Mouse (Mus musculus) left cerebral cortex, postnatal 10 days (tissue): Measurements from ENCODE around the gene Gm10717. TPM values are rescaled to one million over a fixed set of nuclear protein-coding genes. Genes with fewer than 3 reads are reported as not detected.
"Not testable (repeated sequence)": the region's sequence is repeated elsewhere in the genome, so short reads cannot be mapped to it uniquely, and the experiment has no call there.

Experiments used
- DNase-seq, 2 experiments: peaks; one replicate each; pipeline ENCODE4 v3.0.0; 2021 to 2022; ENCODE audit warnings: low spot score in 2 of 2, mixed read lengths in 1 of 2; ENCODE audit errors: extremely low spot score in 1 of 2
- intact Hi-C: fragments of 180-260 bp; cut with DNase I; formaldehyde crosslinking; loops from one replicate; pipeline ENCODE4 v1.15.1; 2025
- microRNA-seq: library from miRNA; unstranded; fragments of <30 nt; microRNA quantifications from one replicate; pipeline ENCODE4 v1.2.0, GENCODE M21; 2022
- total RNA-seq, 2 experiments: library from RNA; stranded (reverse); gene quantifications; 2 replicates each; pipeline ENCODE4 v1.2.3; 2021

Gm10717 gene
- total RNA-seq, 2 experiments from 2014 or later = 0.73 TPM; not detected in 1

GRCm38 (mm10) chr9:3023312-3023984 lies 1.8 kb upstream of the Gm10717 start, which contains the start of gene Gm10718:
Gene Gm10718 (plus strand): TSS chr9:3023547.
- peak in 1 of 2 experiments; percentile 26 for DNase-seq
- intact Hi-C loops = not testable (repeated sequence)

DNA sequence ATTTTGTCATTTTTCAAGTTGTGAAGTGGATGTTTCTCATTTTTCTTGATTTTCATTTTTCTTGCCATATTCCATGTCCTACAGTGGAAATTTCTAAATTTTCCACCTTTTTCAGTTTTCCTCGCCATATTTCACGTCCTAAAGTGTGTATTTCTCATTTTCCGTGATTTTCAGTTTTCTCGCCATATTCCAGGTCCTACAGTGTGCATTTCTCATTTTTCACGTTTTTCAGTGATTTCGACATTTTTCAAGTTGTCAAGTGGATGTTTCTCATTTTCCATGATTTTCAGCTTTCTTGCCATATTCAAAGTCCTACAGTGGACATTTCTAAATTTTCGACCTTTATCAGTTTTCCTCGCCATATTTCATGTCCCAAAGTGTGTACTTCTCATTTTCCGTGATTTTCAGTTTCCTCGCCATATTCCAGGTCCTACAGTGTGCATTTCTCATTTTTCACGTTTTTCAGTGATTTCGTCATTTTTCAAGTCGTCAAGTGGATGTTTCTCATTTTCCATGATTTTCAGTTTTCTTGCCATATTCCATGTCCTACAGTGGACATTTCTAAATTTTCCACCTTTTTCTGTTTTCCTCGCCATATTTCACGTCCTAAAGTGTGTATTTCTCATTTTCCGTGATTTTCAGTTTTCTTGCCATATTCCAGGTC lies 1.1 kb upstream of the Gm10717 start:
- intact Hi-C loops = not testable (repeated sequence)
- peak; percentile 25 to 85 for DNase-seq

DNA sequence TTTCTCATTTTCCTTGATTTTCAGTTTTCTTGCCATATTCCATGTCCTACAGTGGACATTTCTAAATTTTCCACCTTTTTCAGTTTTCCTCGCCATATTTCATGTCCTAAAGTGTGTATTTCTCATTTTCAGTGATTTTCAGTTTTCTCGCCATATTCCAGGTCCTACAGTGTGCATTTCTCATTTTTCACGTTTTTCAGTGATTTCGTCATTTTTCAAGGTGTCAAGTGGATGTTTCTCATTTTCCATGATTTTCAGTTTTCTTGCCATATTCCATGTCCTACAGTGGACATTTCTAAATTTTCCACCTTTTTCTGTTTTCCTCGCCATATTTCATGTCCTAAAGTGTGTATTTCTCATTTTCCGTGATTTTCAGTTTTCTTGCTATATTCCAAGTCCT lies 436 bp downstream of the Gm10717 start:
- intact Hi-C loops = not testable (repeated sequence)
- peak; percentile 33 to 85 for DNase-seq

DNA sequence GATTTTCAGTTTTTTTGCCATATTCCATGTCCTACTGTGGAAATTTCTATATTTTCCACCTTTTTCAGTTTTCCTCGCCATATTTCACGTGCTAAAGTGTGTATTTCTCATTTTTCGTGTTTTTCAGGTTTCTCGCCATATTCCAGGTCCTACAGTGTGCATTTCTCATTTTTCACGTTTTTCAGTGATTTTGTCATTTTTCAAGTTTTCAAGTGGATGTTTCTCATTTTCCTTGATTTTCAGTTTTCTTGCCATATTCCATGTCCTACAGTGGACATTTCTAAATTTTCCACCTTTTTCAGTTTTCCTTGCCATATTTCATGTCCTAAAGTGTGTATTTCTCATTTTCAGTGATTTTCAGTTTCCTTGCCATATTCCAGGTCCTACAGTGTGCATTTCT lies 919 bp downstream of the Gm10717 start:
- DNase-seq, intact Hi-C loops: not testable (repeated sequence)

DNA sequence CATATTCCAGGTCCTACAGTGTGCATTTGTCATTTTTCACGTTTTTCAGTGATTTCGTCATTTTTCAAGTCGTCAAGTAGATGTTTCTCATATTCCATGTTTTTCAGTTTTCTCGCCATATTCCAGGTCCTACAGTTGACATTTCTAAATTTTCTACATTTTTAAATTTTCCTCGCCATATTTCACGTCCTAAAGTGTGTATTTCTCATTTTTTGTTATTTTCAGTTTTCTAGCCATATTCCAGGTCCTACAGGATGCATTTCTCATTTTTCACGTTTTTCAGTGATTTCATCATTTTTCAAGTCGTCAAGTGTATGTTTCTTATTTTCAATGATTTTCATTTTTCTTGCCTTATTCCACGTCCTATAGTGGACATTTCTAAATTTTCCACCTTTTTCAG lies 1.5 kb downstream of the Gm10717 start:
- intact Hi-C loops = not testable (repeated sequence)

GRCm38 (mm10) chr9:3027200-3027599 lies 2.0 kb downstream of the Gm10717 start:
- DNase-seq, intact Hi-C loops: not testable (repeated sequence)

More for the DNA sequence above, 1.5 kb downstream of the Gm10717 start:
- not testable (repeated sequence) for DNase-seq

- DNase-seq = peak in 1 of 2 experiments; percentile 19
- intact Hi-C loops = not testable (repeated sequence)
Observed at GRCm38 (mm10) chr9:3029276-3030000, 4.2 kb downstream of the Gm10717 start.

DNA sequence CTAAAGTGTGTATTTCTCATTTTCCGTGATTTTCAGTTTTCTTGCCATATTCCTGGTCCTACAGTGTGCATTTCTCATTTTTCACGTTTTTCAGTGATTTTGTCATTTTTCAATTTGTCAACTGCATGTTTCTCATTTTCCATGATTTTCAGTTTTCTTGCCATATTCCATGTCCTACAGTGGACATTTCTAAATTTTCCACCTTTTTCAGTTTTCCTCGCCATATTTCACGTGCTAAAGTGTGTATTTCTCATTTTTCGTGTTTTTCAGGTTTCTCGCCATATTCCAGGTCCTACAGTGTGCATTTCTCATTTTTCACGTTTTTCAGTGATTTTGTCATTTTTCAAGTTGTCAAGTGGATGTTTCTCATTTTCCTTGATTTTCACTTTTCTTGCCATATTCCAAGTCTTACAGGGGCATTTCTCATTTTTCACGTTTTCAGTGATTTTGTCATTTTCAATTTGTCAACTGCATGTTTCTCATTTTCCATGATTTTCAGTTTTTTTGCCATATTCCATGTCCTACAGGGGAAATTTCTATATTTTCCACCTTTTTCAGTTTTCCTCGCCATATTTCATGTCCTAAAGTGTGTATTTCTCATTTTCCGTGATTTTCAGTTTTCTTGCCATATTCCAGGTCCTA lies 5.6 kb downstream of the Gm10717 start:
- DNase-seq, intact Hi-C loops: not testable (repeated sequence)

DNA sequence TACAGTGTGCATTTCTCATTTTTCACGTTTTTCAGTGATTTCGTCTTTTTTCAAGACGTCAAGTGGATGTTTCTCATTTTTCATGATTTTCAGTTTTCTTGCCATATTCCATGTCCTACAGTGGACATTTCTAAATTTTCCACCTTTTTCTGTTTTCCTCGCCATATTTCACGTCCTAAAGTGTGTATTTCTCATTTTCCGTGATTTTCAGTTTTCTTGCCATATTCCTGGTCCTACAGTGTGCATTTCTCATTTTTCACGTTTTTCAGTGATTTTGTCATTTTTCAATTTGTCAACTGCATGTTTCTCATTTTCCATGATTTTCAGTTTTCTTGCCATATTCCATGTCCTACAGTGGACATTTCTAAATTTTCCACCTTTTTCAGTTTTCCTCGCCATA lies 9.1 kb downstream of the Gm10717 start, which contains the start of gene Gm17535:
TSS of gene Gm17535 (plus strand) at position 301 of the 400 bp plus-strand sequence.
- intact Hi-C loops, DNase-seq: not testable (repeated sequence)

- DNase-seq, intact Hi-C loops: not testable (repeated sequence)
Observed at GRCm38 (mm10) chr9:3036577-3036976, 11.4 kb downstream of the Gm10717 start, which contains the start of gene Gm10715. Gene Gm10715 (plus strand): TSS chr9:3036877.

DNA sequence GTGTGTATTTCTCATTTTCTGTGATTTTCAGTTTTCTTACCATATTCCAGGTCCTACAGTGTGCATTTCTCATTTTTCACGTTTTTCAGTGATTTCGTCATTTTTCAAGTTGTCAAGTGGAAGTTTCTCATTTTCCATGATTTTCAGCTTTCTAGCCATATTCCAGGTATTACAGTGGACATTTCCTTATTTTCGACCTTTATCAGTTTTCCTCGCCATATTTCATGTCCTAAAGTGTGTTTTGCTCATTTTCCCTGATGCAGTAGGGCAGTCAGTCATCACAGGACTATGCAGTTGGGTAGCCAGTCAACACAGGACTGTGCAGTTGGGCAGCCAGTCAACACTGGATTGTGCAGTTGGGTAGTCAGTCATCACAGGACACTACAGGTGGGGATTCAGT lies 12.9 kb downstream of the Gm10717 start:
- DNase-seq, intact Hi-C loops: not testable (repeated sequence)

Small RNA genes within 50 kb of the gene (microRNA-seq; reads per million reads assigned to microRNA genes)
- not detected for gene Mir101c

Other genes starting within 250 kb of the Gm10717 start
- not detected for gene Gm10722, start 24.5 kb upstream of the Gm10717 start, total RNA-seq
- gene Gm11168, start 22.1 kb upstream of the Gm10717 start, total RNA-seq = not detected
- 1 to 10 TPM in 1 of 2 experiments, not detected in 1; 1.4 TPM for gene Gm10721, start 12.3 kb upstream of the Gm10717 start, total RNA-seq
- gene Gm10720, start 9.8 kb upstream of the Gm10717 start, total RNA-seq = not detected
- not detected for gene Gm10719, start 8.0 kb upstream of the Gm10717 start, total RNA-seq
- gene Gm10718, start 1.9 kb upstream of the Gm10717 start, total RNA-seq = 1 to 10 TPM in 1 of 2 experiments, under 1 TPM in 1; 0.54 to 1.4 TPM
- gene Gm17535, start 9.2 kb downstream of the Gm10717 start, total RNA-seq = not detected
- gene Gm10715, start 11.5 kb downstream of the Gm10717 start, total RNA-seq = not detected